7 mouse cellular contexts compared by ENCODE assay signal in genomic region chr15:79741921-79742705, GRCm38 (mm10). TPM values are rescaled to one million over a fixed set of nuclear protein-coding genes. Genes with fewer than 3 reads are reported as not detected.
DNase-seq lines count a peak whose midpoint lies in the region; ATAC-seq and TF ChIP-seq lines count a peak whose summit lies in the region.

TSS of gene Sun2 (minus strand) at chr15:79742536.

- H3K27me3 ChIP-seq in intestine, postnatal 0 days (replicated peaks; ENCODE audit: control insufficient read depth, insufficient read depth, low read length): no peaks in the 10 kb centered on the region
- no peaks in the 10 kb centered on the region for H3K27me3 ChIP-seq in midbrain, embryonic 12.5 days
- H3K27me3 ChIP-seq in small intestine, adult 2 months (ENCODE audit: control insufficient read depth, insufficient read depth, low read length): no peaks in the 10 kb centered on the region

- peak within 1 kb of the TSS; percentile 83 for H3K27ac ChIP-seq in intestine, postnatal 0 days (ENCODE audit: low read depth, low read length)
- peak within 1 kb of the TSS; percentile 65; the same call in 1 of the 2 replicates for H3K27ac ChIP-seq in midbrain, embryonic 12.5 days (replicated peaks)
- H3K27ac ChIP-seq in small intestine, adult 2 months (ENCODE audit: insufficient read depth, low read depth, low read length): peak within 1 kb of the TSS; percentile 86

- peak within 1 kb of the TSS; percentile 96 for H3K4me3 ChIP-seq in intestine, postnatal 0 days (ENCODE audit: low read depth, low read length)
- H3K4me3 ChIP-seq in midbrain, embryonic 12.5 days: peak within 1 kb of the TSS; percentile 98
- peak within 1 kb of the TSS; percentile 97 for H3K4me3 ChIP-seq in small intestine, adult 2 months (ENCODE audit: low read depth, low read length)

- no peaks in the 10 kb centered on the region for H3K9me3 ChIP-seq in intestine, postnatal 0 days (ENCODE audit: control insufficient read depth)
- no peaks in the 10 kb centered on the region for H3K9me3 ChIP-seq in midbrain, embryonic 12.5 days

- H3K36me3 ChIP-seq in intestine, postnatal 0 days (ENCODE audit: control insufficient read depth, insufficient read depth): peaks cover 19% of the 10 kb centered on the region
- H3K36me3 ChIP-seq in midbrain, embryonic 12.5 days: peaks cover 25% of the 10 kb centered on the region
- peaks cover 5% of the 10 kb centered on the region; the same call in 1 of the 2 replicates for H3K36me3 ChIP-seq in small intestine, adult 2 months (ENCODE audit: control insufficient read depth, insufficient read depth, low read length)

- peak within 1 kb of the TSS; percentile 92 for H3K9ac ChIP-seq in intestine, postnatal 0 days (ENCODE audit: low read depth, low read length)
- peak within 1 kb of the TSS; percentile 93 for H3K9ac ChIP-seq in midbrain, embryonic 12.5 days (replicated peaks)

- DNase-seq in adrenal gland, adult 2 months: peak; percentile 95
- DNase-seq in embryo, embryonic 11.5 days (ENCODE audit: low read depth, low spot score): peak; percentile 82
- DNase-seq in gastrocnemius, postnatal 4 days (ENCODE audit: low spot score in 2 of 2): peak; percentile 84 to 92
- peak; percentile 96 for DNase-seq in left cerebral cortex, postnatal 4 days

- intact Hi-C loops in left cerebral cortex, postnatal 4 days (cut with DNase I): no loop called here

- peak; percentile 27; the same call in 1 of the 2 replicates for TF ChIP-seq POLR2A in small intestine, adult 2 months (IDR thresholded peaks at IDR 0.05; ENCODE audit: low read depth, low read length)

- H3K4me1 ChIP-seq in intestine, postnatal 0 days (replicated peaks; ENCODE audit: control insufficient read depth, insufficient read depth, low read length): no peaks in the 10 kb centered on the region
- peaks cover 18% of the 10 kb centered on the region for H3K4me1 ChIP-seq in midbrain, embryonic 12.5 days
- H3K4me1 ChIP-seq in small intestine, adult 2 months (ENCODE audit: control insufficient read depth, insufficient read depth, insufficient read length, low read length): peaks cover 5% of the 10 kb centered on the region

- under 1% methylated on average over 85 of the region's 93 CpGs for WGBS in intestine, postnatal 0 days
- under 1% methylated on average over 83 of the region's 93 CpGs for WGBS in midbrain, embryonic 12.5 days
- WGBS in small intestine, adult 2 months: under 1% methylated on average over 93 of the region's 93 CpGs

- peak within 1 kb of the TSS; percentile 88 for H3K4me2 ChIP-seq in intestine, postnatal 0 days (replicated peaks; ENCODE audit: low read depth)
- H3K4me2 ChIP-seq in midbrain, embryonic 12.5 days (replicated peaks): peak within 1 kb of the TSS; percentile 77

- TF ChIP-seq CTCF in intestine, postnatal 0 days (IDR thresholded peaks at IDR 0.05; ENCODE audit: low read depth): peak; percentile 28; the same call in 1 of the 2 replicates
- no peak for TF ChIP-seq CTCF in small intestine, adult 2 months (IDR thresholded peaks at IDR 0.05; ENCODE audit: extremely low read depth, insufficient read length, insufficient replicate concordance, low read depth, low read length)

- ATAC-seq in intestine, postnatal 0 days: peak; percentile 89
- peak; percentile 95 for ATAC-seq in midbrain, embryonic 12.5 days (ENCODE audit: low FRiP score, low read depth)

RNA-seq across cellular contexts. Expression of gene Sun2, which starts in this region (rescaled TPM):
- 10 to 100 TPM; 46.9 to 77.9 TPM for total RNA-seq in adrenal gland, adult 2 months (2021)
- polyA plus RNA-seq in adrenal gland, adult 2 months (2012; rRNA removed): 86.8 and 92.5 TPM in 2 replicates
- total RNA-seq in gastrocnemius, postnatal 4 days (2021): 10 to 100 TPM; 60.4 to 61.3 TPM
- 1.1 and 1.2 TPM in 2 replicates for polyA plus RNA-seq in intestine, postnatal 0 days (2015; fragmentation: Nextera tagmentation; extraction: Ambion mirVana)
- total RNA-seq in left cerebral cortex, postnatal 4 days (2021): 10 to 100 TPM; 27.0 to 29.4 TPM
- polyA plus RNA-seq in midbrain, embryonic 12.5 days (2016; fragmentation: Nextera tagmentation; extraction: Ambion mirVana): 8.0 and 8.7 TPM in 2 replicates
- polyA plus RNA-seq in small intestine, adult 2 months (2012; rRNA removed): 12.1 and 18.5 TPM in 2 replicates

Comparison
In these comparisons a context has a peak if more than half of its experiments do, and no peak if none do; other contexts are left out.
1. Peak in every context shown above with its lines: DNase-seq, ATAC-seq, H3K4me3 ChIP-seq and H3K27ac ChIP-seq.